ENCODE assay signal across 24 mouse cellular contexts in genomic region chr4:64000788-64001187, GRCm38 (mm10).
"Had no signal": no experiment of that assay in that cellular context is flagged by ENCODE, and none has a peak within 500 bp of the region (broad histone marks: within the 10 kb centered on the region; RNA-seq: fewer than 3 reads in every experiment).

No protein-coding gene starts in this region.

- H3K9ac ChIP-seq: heart, embryonic 13.5 days; heart, embryonic 15.5 days; hindbrain, embryonic 13.5 days; hindbrain, embryonic 15.5 days; kidney, embryonic 15.5 days; limb, embryonic 13.5 days; limb, embryonic 15.5 days; liver, embryonic 12.5 days had no signal

- ATAC-seq: hindbrain, postnatal 0 days; intestine, embryonic 16.5 days; liver, embryonic 12.5 days had no signal

- H3K27ac ChIP-seq: heart, adult 2 months; heart, embryonic 13.5 days; heart, embryonic 15.5 days; hindbrain, embryonic 13.5 days; hindbrain, embryonic 15.5 days; hindbrain, postnatal 0 days; kidney, embryonic 15.5 days; limb, embryonic 13.5 days; limb, embryonic 15.5 days; liver, embryonic 12.5 days had no signal

- H3K36me3 ChIP-seq: heart, embryonic 13.5 days; heart, embryonic 15.5 days; hindbrain, embryonic 13.5 days; hindbrain, embryonic 15.5 days; kidney, embryonic 15.5 days; liver, embryonic 12.5 days had no signal

- H3K9me3 ChIP-seq: heart, embryonic 13.5 days; heart, embryonic 15.5 days; hindbrain, embryonic 13.5 days; hindbrain, embryonic 15.5 days; kidney, embryonic 15.5 days; limb, embryonic 13.5 days; limb, embryonic 15.5 days; liver, embryonic 12.5 days had no signal

- H3K27me3 ChIP-seq: hindbrain, embryonic 13.5 days; hindbrain, embryonic 15.5 days; kidney, embryonic 15.5 days; limb, embryonic 13.5 days; limb, embryonic 15.5 days; liver, embryonic 12.5 days had no signal

- DNase-seq: gastrocnemius, postnatal 14 days; gastrocnemius, postnatal 36 days; heart, adult 11 months; heart, adult 2 months; heart, postnatal 14 days; heart, postnatal 36 days; kidney, adult 11 months; kidney, adult 2 months; kidney, postnatal 10 days; kidney, postnatal 36 days; layer of hippocampus, adult 9-11 months; layer of hippocampus, postnatal 36 days; left cerebral cortex, postnatal 4 days had no signal

- H3K4me3 ChIP-seq: heart, adult 2 months; heart, embryonic 13.5 days; heart, embryonic 15.5 days; hindbrain, embryonic 13.5 days; hindbrain, embryonic 15.5 days; kidney, embryonic 15.5 days; limb, embryonic 13.5 days; limb, embryonic 15.5 days; liver, embryonic 12.5 days had no signal

- H3K4me1 ChIP-seq: heart, embryonic 15.5 days; hindbrain, embryonic 15.5 days; limb, embryonic 15.5 days; liver, embryonic 12.5 days had no signal

- H3K4me2 ChIP-seq: heart, embryonic 11.5 days; heart, embryonic 13.5 days; heart, embryonic 15.5 days; hindbrain, embryonic 13.5 days; hindbrain, embryonic 15.5 days; kidney, embryonic 15.5 days; limb, embryonic 13.5 days; limb, embryonic 15.5 days; liver, embryonic 12.5 days had no signal
